Mouse (Mus musculus) neutrophil, adult 5-6 weeks (primary cell): ENCODE results near the gene Zfp382. TPM values are rescaled to one million over a fixed set of nuclear protein-coding genes. Genes with fewer than 3 reads are reported as not detected.
"Not testable (repeated sequence)": the region's sequence is repeated elsewhere in the genome, so short reads cannot be mapped to it uniquely, and the experiment has no call there.

Source experiments
- ATAC-seq: fragments of 151-379, 151-347 bp; 2 replicates; pipeline ENCODE4 v1.8.0; 2017; ENCODE audit warnings: mild to moderate bottlenecking, moderate TSS enrichment; ENCODE audit not compliant: insufficient number of reproducible peaks, poor library complexity, low FRiP score, severe bottlenecking; ENCODE audit errors: extremely low read depth
- total RNA-seq: library from RNA; stranded (forward); fragments of 200-1000 nt; gene quantifications from 2 replicates; pipeline ENCODE4 v1.2.3, GENCODE M21; 2017

Gene Zfp382
- total RNA-seq, 1 experiment from 2014 or later, result 10.6 TPM

GRCm38 (mm10) chr7:30143170-30143554 lies 21.4 kb downstream of the Zfp382 start:
- ATAC-seq, result no peak

GRCm38 (mm10) chr7:30143555-30144209 lies 21.9 kb downstream of the Zfp382 start:
- ATAC-seq, result peak; percentile 13; the same call in 1 of the 2 replicates

GRCm38 (mm10) chr7:30147011-30147410 lies 25.3 kb downstream of the Zfp382 start:
- ATAC-seq, result no peak

DNA sequence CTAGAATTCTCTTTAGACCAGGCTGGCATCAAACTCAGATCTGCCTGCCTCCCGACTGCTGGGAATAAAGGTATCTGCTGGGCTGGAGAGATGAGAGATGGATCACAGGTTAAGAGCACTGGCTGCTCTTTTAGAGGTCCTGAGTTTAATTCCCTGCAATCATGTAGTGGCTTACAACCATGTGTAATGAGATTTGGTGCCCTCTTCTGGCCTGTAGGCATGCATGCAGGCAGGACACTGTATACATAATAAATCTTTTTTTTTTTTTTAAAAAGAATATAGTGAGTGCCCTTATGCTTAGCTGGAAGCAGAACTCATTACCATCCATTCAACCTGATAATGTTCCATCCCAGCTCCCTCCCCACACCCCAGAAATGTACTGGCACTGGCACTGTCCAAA lies 32.3 kb downstream of the Zfp382 start:
- ATAC-seq, result no peak

GRCm38 (mm10) chr7:30155507-30155906 lies 33.8 kb downstream of the Zfp382 start:
- ATAC-seq, result no peak

DNA sequence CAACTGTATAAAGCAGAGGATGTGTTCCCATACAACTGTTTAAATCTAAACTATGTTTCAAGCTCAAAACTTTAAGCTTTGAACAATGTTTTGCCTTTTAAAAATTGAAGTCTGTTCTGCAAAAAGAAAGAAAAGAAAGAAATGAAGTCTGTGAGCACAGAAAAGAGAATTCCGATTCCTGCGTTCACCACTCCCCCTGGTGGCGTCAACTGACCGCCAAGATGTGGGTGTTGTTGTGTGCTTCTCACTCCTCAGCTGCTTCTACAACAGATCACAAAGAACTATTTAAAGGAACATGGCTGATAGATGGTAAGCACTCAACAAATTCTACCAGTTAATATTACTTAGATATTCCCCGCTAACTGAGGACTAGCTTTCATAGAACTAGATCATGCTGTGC lies 41.4 kb downstream of the Zfp382 start:
- no peak for ATAC-seq

DNA sequence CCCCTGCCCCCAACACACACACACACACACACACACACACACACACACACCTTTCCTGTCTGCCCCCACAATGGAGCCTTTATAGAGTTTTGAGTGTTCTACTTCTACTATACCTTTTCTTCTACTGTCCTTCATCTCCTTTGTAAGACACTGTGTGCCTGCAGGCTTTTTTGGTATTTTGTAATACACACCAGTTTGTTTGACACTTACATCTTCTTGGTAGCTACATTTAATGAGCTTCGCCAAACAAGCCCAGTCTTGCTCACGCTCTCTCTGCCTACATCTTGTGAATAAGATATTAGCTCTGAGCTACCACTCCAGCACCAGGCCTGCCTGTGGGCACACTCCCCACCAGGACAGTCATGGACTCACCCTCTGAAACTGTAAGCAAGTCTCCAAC lies 43.0 kb downstream of the Zfp382 start:
- no peak for ATAC-seq

GRCm38 (mm10) chr7:30168914-30169582 lies 47.3 kb downstream of the Zfp382 start:
- ATAC-seq, result no peak

- peak; percentile 94 for ATAC-seq
These were observed 48.0 kb downstream of the Zfp382 start, which contains the start of gene Zfp146 for GRCm38 (mm10) chr7:30169583-30170282. Gene Zfp146 (minus strand): TSS chr7:30169750.

- no peak for ATAC-seq
These were observed 48.7 kb downstream of the Zfp382 start for GRCm38 (mm10) chr7:30170283-30170951.

- ATAC-seq, result no peak
These were observed 54.7 kb downstream of the Zfp382 start for GRCm38 (mm10) chr7:30176474-30176873.

GRCm38 (mm10) chr7:30178256-30178655 lies 56.5 kb downstream of the Zfp382 start:
- ATAC-seq, result no peak

DNA sequence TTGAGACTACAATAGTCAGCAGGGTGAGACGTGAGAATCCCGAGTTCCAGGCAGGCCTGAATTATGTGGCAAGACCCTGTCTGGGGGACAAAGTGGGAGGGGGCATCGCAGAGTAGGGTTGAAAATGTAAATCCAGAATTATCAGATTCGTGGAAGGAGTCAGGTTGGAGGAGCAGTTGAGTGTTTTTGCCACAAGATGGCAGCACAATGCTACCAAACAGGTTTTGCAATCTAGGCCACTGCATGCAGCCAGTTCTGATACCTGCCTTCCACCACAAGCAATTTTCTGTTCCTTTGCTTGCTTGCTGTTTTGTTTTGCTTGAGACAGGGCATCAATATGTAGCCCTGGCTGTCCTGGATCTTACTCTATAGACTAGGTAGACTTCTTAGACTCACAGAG lies 59.6 kb downstream of the Zfp382 start:
- peak; percentile 74 for ATAC-seq

- ATAC-seq, result not testable (repeated sequence)
These were observed 60.2 kb downstream of the Zfp382 start for GRCm38 (mm10) chr7:30181929-30182328.

DNA sequence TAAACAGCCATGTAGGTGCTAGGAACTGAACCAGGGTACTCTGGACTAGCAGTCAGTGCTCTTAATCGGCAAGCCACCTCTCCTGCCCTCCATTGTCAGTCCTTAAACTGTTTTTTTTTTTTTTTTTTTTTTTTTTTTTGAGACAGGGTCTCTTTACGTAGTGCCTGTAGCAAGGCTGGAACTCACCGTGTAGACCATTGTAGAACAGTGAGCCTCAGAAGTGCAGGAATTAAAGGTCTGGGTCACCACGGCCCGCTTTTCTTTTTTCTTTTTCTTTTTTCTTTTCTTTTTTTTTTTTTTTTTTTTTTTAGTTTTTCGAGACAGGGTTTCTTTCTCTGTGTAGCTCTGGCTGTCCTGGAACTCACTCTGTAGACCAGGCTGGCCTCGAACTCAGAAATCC lies 61.4 kb downstream of the Zfp382 start:
- not testable (repeated sequence) for ATAC-seq

DNA sequence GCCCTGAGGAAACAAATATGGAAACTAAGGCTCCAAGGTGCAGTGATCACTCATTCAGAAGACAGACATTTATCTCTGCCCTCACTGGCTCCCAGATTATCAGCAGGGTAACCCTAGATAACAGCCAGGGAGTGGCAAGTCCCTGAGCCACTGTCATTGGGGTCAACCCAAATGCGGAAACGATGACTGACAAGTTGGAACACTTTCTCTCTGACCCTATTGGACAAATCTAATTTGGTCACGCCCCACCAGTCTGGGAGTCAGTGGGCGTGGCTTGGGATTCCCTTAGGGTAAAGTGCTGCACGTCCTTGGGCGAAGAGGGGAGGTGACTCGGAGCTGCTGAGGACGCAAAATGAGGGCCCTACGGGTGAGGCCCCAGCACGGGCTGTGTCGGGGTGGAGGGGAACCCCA lies 62.1 kb downstream of the Zfp382 start, which contains the start of gene Cox7a1:
Gene Cox7a1, plus strand, starts transcription at position 266 of the 411 bp plus-strand sequence.
- ATAC-seq, result peak; percentile 73
